Mouse (Mus musculus): ENCODE results near the gene Eif2b4.

DNA sequence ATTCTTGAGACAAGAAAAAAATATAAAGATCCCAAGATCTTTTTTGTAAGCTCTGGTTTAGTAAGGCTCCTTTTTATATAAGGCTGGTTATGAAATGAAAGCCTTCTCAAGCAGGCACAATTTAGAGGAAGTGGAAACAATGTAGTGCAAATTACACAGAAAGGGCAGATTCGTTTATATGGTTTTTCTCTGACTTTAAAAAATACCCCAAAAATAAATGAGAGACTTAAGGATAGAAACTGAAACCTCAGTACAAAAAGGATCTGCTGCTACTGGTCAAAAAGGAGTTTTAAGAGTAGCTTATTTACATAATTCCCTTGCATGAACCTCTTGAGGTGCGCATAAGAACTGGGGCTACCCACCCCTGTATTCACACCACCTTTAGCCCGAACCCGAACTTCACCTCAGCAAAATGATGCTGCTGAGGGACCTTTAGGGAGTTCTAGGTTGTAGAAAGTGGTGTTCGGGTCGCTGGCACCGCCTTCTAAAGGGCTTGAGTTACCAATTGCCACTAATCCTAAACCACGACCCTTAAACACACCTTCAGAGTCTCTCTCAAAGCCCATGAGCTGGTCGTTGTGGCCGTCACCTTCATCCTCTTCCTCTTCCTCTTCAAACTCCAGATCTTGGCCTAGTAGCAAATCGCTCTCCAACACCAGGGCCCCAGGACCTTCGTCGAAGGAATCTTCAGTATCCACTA lies 8.0 kb upstream of the Eif2b4 start:
- no peak for TF ChIP-seq POLR2A (IDR thresholded peaks at IDR 0.05; ENCODE audit: borderline replicate concordance, control insufficient read depth, low read depth, low read length)
- no peak for TF ChIP-seq CTCF (IDR thresholded peaks at IDR 0.05; ENCODE audit: control insufficient read depth, insufficient read depth, low read length)
